Mouse (Mus musculus) urinary bladder, adult 18-20 months (tissue): ENCODE data around the gene Ddr2.

Experiments used
- DNase-seq, 2 experiments: peaks; one replicate each; pipeline ENCODE4 v3.0.0; 2022; ENCODE audit warnings: low spot score in 2 of 2, mixed read lengths in 2 of 2

Ddr2 gene

DNA sequence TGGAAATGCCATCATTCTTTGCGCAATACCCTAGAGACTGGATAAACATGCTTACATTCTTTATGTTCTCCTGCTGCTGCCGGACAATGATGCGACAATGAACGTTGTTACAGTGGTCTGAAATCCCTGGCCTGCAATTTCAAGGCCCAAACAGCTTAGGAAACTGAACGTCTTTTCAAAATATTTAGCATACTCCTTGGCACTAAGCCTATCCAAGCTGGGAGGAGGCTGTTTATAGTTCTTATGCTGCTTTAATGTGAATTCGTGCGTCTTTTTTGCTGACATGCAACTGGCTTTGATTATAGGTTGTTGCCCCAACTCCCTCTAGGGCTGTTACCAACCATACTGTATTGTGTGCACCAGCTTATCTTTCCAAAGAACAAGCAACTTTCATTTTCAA lies 161.7 kb downstream of the Ddr2 start:
- no peak for DNase-seq

DNA sequence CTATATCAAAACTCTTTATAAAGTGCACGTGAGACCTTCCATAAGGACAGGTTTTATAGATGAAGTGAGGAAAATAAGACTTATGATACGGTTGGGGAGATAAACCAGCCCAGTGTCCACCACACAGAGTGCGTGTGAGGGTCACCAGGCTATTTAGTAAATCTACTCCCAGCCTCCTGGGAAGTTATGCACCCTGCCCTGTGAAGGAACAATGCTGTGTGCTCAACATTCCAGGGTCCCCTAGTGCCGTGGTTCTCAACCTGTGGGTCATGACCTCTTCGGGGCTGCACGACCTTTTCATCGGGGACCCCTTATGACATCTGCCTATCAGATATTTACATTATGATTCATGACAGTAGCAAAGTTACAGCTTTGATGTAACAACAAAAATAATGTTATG lies 162.3 kb downstream of the Ddr2 start:
- DNase-seq, result no peak

DNA sequence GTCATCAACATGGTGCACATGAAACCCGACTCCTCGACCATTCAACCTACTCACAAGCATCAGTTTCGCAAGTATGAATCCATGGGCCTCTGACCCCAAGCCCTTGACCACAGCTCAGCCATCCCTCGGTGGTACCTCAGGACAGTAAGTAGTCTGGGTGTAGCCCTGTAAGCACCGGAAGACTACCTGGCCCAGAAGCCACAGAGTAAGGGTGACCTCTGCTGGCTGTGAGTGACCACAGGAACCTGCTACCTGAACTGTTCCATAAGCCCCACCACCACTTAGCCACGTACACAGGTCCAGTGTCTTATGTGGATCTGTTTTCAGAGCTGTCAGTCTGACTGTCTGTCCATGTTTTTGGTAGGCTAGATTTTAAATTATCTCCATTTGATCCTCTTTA lies 162.9 kb downstream of the Ddr2 start:
- DNase-seq, result no peak

DNA sequence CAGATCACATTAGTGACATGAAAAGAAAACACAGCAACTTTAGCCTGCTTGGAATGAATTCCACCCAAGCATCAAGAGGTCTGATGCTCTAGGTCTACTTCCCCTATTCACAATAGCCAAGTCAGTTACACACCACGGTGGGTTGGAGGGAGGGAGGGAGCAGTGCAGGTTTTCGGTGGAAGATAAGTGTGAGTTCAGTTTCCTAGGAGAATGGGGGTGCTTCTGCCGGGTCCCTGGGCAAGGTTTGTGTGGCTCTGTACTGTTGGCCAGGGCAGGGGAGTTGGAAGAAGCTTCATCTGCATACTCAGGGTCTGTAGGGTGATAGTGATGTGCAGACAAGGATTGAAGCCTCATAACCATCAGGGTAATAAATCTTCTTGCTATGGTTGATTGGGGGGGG lies 164.6 kb downstream of the Ddr2 start:
- DNase-seq, result no peak

DNA sequence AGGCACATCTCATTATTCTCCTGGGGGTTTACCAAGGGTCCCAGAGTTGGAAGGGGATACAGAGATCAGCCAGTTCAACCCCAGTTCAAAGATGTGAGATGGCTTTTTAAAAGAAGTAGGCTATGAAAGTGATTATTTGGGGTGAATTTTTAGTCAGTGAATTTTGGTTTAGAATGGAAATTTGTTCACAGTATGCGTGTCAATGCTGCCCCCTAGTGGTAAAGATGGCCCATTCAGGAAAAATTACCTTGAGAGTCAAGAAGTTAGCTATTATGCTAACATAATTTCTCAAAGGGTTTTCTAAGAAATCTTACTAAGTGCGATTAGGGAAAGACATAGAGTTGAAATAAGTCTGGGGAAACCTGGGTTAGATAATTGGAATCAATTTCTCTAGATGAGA lies 171.2 kb downstream of the Ddr2 start:
- DNase-seq, result peak in 1 of 2 experiments; percentile 9

DNA sequence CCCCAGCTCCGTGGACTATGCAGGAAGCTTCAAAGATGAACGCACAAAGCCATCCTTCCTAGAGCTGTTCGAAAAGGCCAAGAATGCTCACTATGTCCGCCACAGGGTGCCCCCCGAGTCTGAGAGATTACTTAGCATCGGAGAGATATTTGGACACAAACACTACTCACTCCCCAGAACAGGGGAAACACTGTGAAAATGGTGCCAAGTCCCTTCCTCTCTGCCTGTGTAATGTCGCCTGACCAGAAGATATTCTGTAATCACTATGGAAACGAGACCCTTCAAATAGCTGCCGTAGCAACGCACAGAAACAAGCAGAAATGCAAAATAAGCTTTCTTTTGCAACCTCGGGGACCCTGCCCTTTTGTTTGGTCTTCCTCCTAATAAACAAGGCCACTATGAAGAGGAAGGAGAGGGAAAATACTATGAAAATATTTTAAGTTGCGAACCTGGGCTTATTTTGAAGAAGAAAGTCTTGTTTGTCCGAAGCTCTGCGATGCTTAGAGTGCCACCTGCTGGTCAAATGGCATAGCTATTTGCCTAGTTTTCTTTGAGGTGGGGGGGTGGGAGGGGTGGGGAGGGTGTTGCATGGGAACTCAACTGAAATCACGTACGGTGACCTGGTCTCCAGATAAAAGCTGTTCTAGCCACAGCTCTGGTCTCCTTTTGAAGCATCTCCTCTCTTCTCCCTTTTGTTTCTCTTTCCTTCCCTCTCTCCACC lies 176.4 kb downstream of the Ddr2 start:
- peak in 1 of 2 experiments; percentile 9 for DNase-seq

DNA sequence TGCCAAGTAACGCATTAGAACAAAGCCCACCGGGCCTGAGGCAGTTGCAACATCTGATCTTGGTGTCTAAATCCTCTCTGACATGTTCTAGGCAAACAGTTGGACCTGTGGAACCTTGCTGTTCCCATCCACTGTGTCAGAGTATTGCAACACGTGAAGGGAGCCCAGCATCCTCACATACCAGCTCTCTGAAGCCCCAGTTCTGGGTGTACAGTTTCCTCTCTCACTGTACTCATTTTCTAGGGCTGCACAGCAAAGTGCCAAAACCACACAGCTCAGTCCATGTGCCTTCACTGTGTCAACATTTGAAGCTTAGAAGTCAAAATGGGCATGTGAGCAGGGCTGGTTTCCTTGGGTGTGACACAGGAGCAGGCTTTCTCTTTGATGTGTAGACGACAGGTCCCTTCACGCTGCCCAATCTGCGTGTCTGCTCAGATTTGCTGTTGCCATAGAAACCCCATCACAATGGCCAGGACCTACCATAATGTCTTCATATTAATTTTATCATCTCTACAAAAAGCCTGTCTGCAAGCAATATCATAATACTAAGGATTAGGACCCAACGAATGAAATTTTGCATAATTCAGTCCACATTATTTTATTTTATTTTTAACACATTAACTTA lies 178.3 kb downstream of the Ddr2 start:
- no peak for DNase-seq

DNA sequence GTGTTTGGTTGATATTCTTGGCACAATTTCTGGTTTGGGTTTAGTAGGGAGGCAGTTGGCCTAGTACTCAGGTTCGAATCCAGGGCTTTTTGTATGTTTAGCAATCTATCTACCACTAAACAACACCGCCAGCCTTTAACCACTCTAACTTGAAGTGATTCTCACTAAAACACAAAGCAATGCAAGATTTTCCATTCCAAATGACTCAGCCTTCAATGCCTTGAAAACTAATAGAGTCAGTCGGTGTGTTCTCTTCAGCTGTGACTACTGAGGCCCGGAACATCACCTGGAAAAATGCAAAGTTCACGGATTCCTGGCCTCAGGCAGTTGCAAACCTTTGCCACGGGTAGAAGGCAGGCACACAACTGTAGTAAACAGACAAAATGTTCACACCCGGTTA lies 178.9 kb downstream of the Ddr2 start:
- no peak for DNase-seq

DNA sequence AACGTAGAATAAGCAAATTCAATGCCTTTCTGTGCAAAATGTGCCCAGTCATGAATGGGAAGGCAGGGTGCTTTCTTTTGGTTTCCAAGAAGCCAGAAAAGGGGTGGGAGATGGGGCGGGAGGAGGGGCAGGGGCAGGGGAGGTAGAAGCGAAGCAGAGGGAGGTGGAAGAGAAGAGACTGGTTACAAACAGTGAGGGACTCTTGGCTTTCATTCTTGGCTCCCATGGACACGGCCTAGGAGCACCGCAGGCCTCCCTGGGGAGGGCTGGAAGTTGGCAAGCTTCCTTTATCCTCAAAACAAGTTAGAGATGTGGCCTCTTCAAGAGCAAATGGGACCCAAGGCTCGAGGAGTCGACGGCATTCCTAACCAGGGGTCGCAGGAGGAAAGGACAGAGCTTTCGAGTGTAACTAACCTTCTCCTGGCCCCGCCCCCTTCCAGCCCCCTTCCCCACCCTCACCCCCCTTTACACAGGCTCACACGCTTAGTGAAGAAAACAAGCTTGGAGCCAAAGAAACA lies 182.0 kb downstream of the Ddr2 start, which contains the start of gene Ccdc190:
Ccdc190 (plus strand) TSS at position 195 of the 518 bp plus-strand sequence.
- no peak for DNase-seq

DNA sequence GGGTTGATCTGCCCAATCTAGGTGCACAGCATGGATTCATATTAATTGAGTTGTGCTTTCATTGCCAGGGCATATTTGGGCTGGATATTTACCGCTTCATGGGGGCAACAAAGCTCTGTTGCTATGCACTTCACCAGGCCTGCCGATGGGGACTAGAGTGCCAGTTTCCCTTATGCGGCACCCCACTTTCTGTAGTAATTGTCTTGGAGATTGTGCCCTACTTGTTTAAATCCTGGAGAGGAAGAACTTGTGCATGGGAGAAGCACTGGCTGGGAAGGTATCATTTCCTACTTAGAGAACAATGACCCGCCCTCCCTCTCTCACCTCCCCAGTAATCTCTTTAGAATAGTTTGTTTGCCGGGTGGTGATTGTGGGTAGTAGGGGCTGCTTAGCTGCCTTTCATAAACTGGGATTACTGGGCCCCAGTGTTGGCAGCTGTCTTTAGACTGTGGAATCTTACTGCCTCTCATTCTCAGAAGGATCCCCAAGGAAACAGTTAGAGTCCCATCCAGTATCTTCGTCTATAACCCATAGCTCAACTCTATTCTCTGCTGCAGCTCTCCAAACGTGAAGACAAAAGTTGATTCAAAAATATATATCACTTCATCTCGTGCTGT lies 182.7 kb downstream of the Ddr2 start:
- DNase-seq, result no peak

DNA sequence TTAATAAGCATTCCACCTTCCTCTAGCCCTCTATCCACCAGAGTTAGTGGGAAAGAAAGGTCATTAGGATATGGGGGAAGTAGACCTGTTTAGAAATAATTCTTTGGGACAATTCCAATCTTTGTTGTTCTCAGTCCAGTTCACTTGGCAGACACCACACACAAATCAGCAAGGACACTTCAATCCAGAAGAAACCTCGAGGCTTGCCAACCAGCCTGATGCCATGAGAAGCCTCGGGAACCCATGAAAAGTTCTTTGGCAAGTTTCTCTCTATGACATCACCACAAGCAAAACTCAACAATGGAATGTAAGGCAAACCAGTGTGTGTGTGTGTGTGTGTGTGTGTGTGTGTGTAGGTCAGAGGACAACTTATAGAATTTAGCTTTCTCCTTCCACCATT lies 186.0 kb downstream of the Ddr2 start:
- no peak for DNase-seq
